Comparison of ENCODE assay signal across 8 mouse cellular contexts in genomic region chrX:8892343-8893155, GRCm38 (mm10). TPM values are rescaled to one million over a fixed set of nuclear protein-coding genes. Genes with fewer than 3 reads are reported as not detected.
DNase-seq lines count a peak whose midpoint lies in the region; ATAC-seq lines count a peak whose summit lies in the region.

Gene B630019K06Rik, plus strand, starts transcription at chrX:8892382.

- H3K9ac ChIP-seq in hindbrain, embryonic 13.5 days: peak within 1 kb of the TSS; percentile 87

- H3K27ac ChIP-seq in hindbrain, embryonic 13.5 days: peak within 1 kb of the TSS; percentile 91

- H3K4me1 ChIP-seq in hindbrain, embryonic 13.5 days (replicated peaks): peaks cover 9% of the 10 kb centered on the region; the same call in 1 of the 2 replicates

- H3K27me3 ChIP-seq in hindbrain, embryonic 13.5 days: no peaks in the 10 kb centered on the region

- 18% methylated on average over 44 of the region's 95 CpGs for WGBS in hindbrain, embryonic 13.5 days

- peak; percentile 87 for ATAC-seq in hindbrain, embryonic 13.5 days (ENCODE audit: low FRiP score)

- peak within 1 kb of the TSS; percentile 59 for H3K4me3 ChIP-seq in hindbrain, embryonic 13.5 days

- H3K9me3 ChIP-seq in hindbrain, embryonic 13.5 days: no peaks in the 10 kb centered on the region

- peaks cover 4% of the 10 kb centered on the region; the same call in 1 of the 2 replicates for H3K36me3 ChIP-seq in hindbrain, embryonic 13.5 days

- peak; percentile 69 for DNase-seq in NIH3T3 (ENCODE audit: low read depth)
- peak; percentile 63 to 69 for DNase-seq in cerebellum, postnatal 10 days
- peak; percentile 51 to 57 for DNase-seq in frontal cortex, postnatal 36 days (ENCODE audit: low spot score in 2 of 2)
- DNase-seq in layer of hippocampus, postnatal 25 days (ENCODE audit: extremely low spot score in 1 of 2, low spot score in 1 of 2): peak; percentile 36 to 58
- DNase-seq in lung, postnatal 10 days: peak; percentile 75
- peak; percentile 80 for DNase-seq in ovary, postnatal 36 days (ENCODE audit: low spot score)
- peak; percentile 50 for DNase-seq in thymus, postnatal 4 days

- peak within 1 kb of the TSS; percentile 63 for H3K4me2 ChIP-seq in hindbrain, embryonic 13.5 days

RNA-seq across cellular contexts. Expression of gene B630019K06Rik, which starts in this region (rescaled TPM):
- 19.4 and 20.4 TPM in 2 replicates for polyA plus RNA-seq in hindbrain, embryonic 13.5 days (2015; fragmentation: Nextera tagmentation; extraction: Ambion mirVana)
- 10 to 100 TPM; 27.5 to 33.7 TPM for total RNA-seq in layer of hippocampus, postnatal 25 days (2021)

Comparison
In these comparisons a context has a peak if more than half of its experiments do, and no peak if none do; other contexts are left out.
1. Peak in every context shown above with its lines: DNase-seq, ATAC-seq, H3K4me3 ChIP-seq and H3K27ac ChIP-seq.